Mouse (Mus musculus): ENCODE measurements around the gene Larp6. TPM values are rescaled to one million over a fixed set of nuclear protein-coding genes. Genes with fewer than 3 reads are reported as not detected.

Gene Larp6
- total and polyA plus RNA-seq, 3 experiments: not detected

- H3K4me3 ChIP-seq (replicated peaks in 1 of 3; ENCODE audit: low read depth in 2 of 3, low read length in 2 of 3, poor library complexity in 1 of 3): no peak overlapping the region
- no peaks in the 10 kb centered on the region for H3K36me3 ChIP-seq (replicated peaks in 1 of 2; ENCODE audit: control insufficient read depth in 1 of 2, insufficient read depth in 1 of 2, low read length in 1 of 2)
- no peak overlapping the region for H3K9ac ChIP-seq (ENCODE audit: insufficient read depth, low read depth)
- H3K27ac ChIP-seq (ENCODE audit: insufficient read depth, low read depth): no peak overlapping the region
- no peaks in the 10 kb centered on the region for H3K4me1 ChIP-seq (ENCODE audit: control insufficient read depth in 1 of 2, insufficient read depth in 2 of 2)
- no peaks in the 10 kb centered on the region for H3K27me3 ChIP-seq (replicated peaks)
- no peaks in the 10 kb centered on the region for H3K79me2 ChIP-seq (replicated peaks; ENCODE audit: control insufficient read depth, extremely low read depth, insufficient read depth, poor library complexity, severe bottlenecking)
- in situ Hi-C loops (cut with MboI; ENCODE audit: low pct_ligation_motif_present, low pct_unique_long_range_greater_than_20kb, low sequenced_read_pairs): no loop called here
- H3K9me3 ChIP-seq (replicated peaks; ENCODE audit: low read length): no peaks in the 10 kb centered on the region
- TF ChIP-seq HCFC1 (IDR thresholded peaks at IDR 0.05; ENCODE audit: low read depth, low read length): no peak
- TF ChIP-seq POLR2AphosphoS2 (IDR thresholded peaks at IDR 0.05; ENCODE audit: low read depth, low read length): no peak
- TF ChIP-seq ZKSCAN1 (IDR thresholded peaks at IDR 0.05; ENCODE audit: borderline replicate concordance, low read depth, low read length): no peak
- no peak for TF ChIP-seq TBP (conservative IDR thresholded peaks at IDR 0.05; ENCODE audit: low read depth, low read length)
- no peak for TF ChIP-seq ZNF384 (IDR thresholded peaks at IDR 0.05; ENCODE audit: low read depth, low read length)
- no peak for TF ChIP-seq POLR2A (IDR thresholded peaks at IDR 0.05; ENCODE audit: low read depth, low read length)
- TF ChIP-seq USF1 (IDR thresholded peaks at IDR 0.05; ENCODE audit: low read depth, low read length): no peak
- no peak for TF ChIP-seq SMC3 (IDR thresholded peaks at IDR 0.05; ENCODE audit: low read depth, low read length)
- TF ChIP-seq MAZ (IDR thresholded peaks at IDR 0.05; ENCODE audit: low read depth, low read length): no peak
- TF ChIP-seq EP300 (IDR thresholded peaks at IDR 0.05; ENCODE audit: low read length): no peak
- H3K4me2 ChIP-seq (ENCODE audit: insufficient read depth, low read depth, poor library complexity, severe bottlenecking): no peak overlapping the region
- no peak for DNase-seq (ENCODE audit: extremely low read depth)
- dilution Hi-C loops (cut with MboI; ENCODE audit: extremely low pct_ligation_motif_present, extremely low pct_unique_long_range_greater_than_20kb, low sequenced_read_pairs): no loop called here
Measured at GRCm38 (mm10) chr9:60742516-60742915, 29.7 kb downstream of the Larp6 start.

- DNase-seq (ENCODE audit: extremely low read depth): no peak
- H3K27me3 ChIP-seq (replicated peaks): no peaks in the 10 kb centered on the region
- H3K9me3 ChIP-seq (replicated peaks; ENCODE audit: low read length): no peaks in the 10 kb centered on the region
- H3K9ac ChIP-seq (ENCODE audit: insufficient read depth, low read depth): no peak overlapping the region
- dilution Hi-C loops (cut with MboI; ENCODE audit: extremely low pct_ligation_motif_present, extremely low pct_unique_long_range_greater_than_20kb, low sequenced_read_pairs): no loop called here
- no peak overlapping the region for H3K4me3 ChIP-seq (replicated peaks in 1 of 3; ENCODE audit: low read depth in 2 of 3, low read length in 2 of 3, poor library complexity in 1 of 3)
- in situ Hi-C loops (cut with MboI; ENCODE audit: low pct_ligation_motif_present, low pct_unique_long_range_greater_than_20kb, low sequenced_read_pairs): no loop called here
- no peak overlapping the region for H3K27ac ChIP-seq (ENCODE audit: insufficient read depth, low read depth)
- no peaks in the 10 kb centered on the region for H3K79me2 ChIP-seq (replicated peaks; ENCODE audit: control insufficient read depth, extremely low read depth, insufficient read depth, poor library complexity, severe bottlenecking)
- H3K36me3 ChIP-seq (replicated peaks in 1 of 2; ENCODE audit: control insufficient read depth in 1 of 2, insufficient read depth in 1 of 2, low read length in 1 of 2): no peaks in the 10 kb centered on the region
- TF ChIP-seq USF1 (IDR thresholded peaks at IDR 0.05; ENCODE audit: low read depth, low read length) (no peak), GABPA (IDR thresholded peaks at IDR 0.05; ENCODE audit: insufficient replicate concordance, low read depth, low read length) (no peak), POLR2AphosphoS2 (IDR thresholded peaks at IDR 0.05; ENCODE audit: low read depth, low read length) (no peak), E2F4 (IDR thresholded peaks at IDR 0.05; ENCODE audit: insufficient replicate concordance, low read depth, low read length) (no peak), NRF1 (IDR thresholded peaks at IDR 0.05; ENCODE audit: low read depth, low read length) (no peak), ETS1 (conservative IDR thresholded peaks at IDR 0.05; ENCODE audit: low read depth, low read length) (no peak), MAFK (IDR thresholded peaks at IDR 0.05; ENCODE audit: insufficient replicate concordance, low read length) (no peak), TCF12 (IDR thresholded peaks at IDR 0.05; ENCODE audit: low read depth, low read length) (no peak), TBP (conservative IDR thresholded peaks at IDR 0.05; ENCODE audit: low read depth, low read length) (no peak), KAT2A (IDR thresholded peaks at IDR 0.05; ENCODE audit: insufficient replicate concordance, low read length) (no peak), ZKSCAN1 (IDR thresholded peaks at IDR 0.05; ENCODE audit: borderline replicate concordance, low read depth, low read length) (no peak), CHD1 (IDR thresholded peaks at IDR 0.05; ENCODE audit: low read depth, low read length) (no peak), ZC3H11A (IDR thresholded peaks at IDR 0.05; ENCODE audit: low read depth, low read length) (no peak), JUND (conservative IDR thresholded peaks at IDR 0.05; ENCODE audit: low read depth, low read length) (no peak), BHLHE40 (IDR thresholded peaks at IDR 0.05; ENCODE audit: low read depth, low read length) (no peak), EP300 (IDR thresholded peaks at IDR 0.05; ENCODE audit: low read length) (no peak)
- H3K4me1 ChIP-seq (ENCODE audit: control insufficient read depth in 1 of 2, insufficient read depth in 2 of 2): no peaks in the 10 kb centered on the region
- no peak overlapping the region for H3K4me2 ChIP-seq (ENCODE audit: insufficient read depth, low read depth, poor library complexity, severe bottlenecking)
Measured at GRCm38 (mm10) chr9:60743180-60743900, 30.6 kb downstream of the Larp6 start.
